Mouse (Mus musculus) lung, adult 2 months (tissue): ENCODE measurements around the gene Setdb1.

Experiments used
- CTCF ChIP-seq: fragments of 200-500 bp; IDR thresholded peaks from 2 replicates; pipeline ENCODE4 v1.5.1; 2011; ENCODE audit warnings: mild to moderate bottlenecking, low read length, control low read depth; ENCODE audit not compliant: insufficient read depth
- POLR2A ChIP-seq: fragments of 200-500 bp; IDR thresholded peaks from 2 replicates; pipeline ENCODE4 v1.6.1; 2011; ENCODE audit warnings: low read depth, mild to moderate bottlenecking, control low read depth, low read length, borderline replicate concordance; ENCODE audit errors: extremely low read depth

- TF ChIP-seq POLR2A (no peak), CTCF (no peak)
These were observed 46.5 kb downstream of the Setdb1 start for GRCm38 (mm10) chr3:95310496-95310895.
